Mouse (Mus musculus): ENCODE measurements around the gene Tesmin.

The Tesmin gene

GRCm38 (mm10) chr19:3392384-3392783, 3.7 kb downstream of the Tesmin start:
- no peak for DNase-seq (ENCODE audit: low spot score)

GRCm38 (mm10) chr19:3394216-3394615, 5.6 kb downstream of the Tesmin start:
- DNase-seq (ENCODE audit: low spot score) = no peak

GRCm38 (mm10) chr19:3400057-3400456, 11.4 kb downstream of the Tesmin start:
- no peak for DNase-seq (ENCODE audit: low spot score)

- DNase-seq (ENCODE audit: low spot score) = no peak
These were observed 12.8 kb downstream of the Tesmin start for GRCm38 (mm10) chr19:3401504-3401903.

- no peak for DNase-seq (ENCODE audit: low spot score)
These were observed 13.3 kb downstream of the Tesmin start for GRCm38 (mm10) chr19:3401943-3402342.

- no peak for DNase-seq (ENCODE audit: low spot score)
These were observed 13.7 kb downstream of the Tesmin start for GRCm38 (mm10) chr19:3402390-3402789.

- no peak for DNase-seq (ENCODE audit: low spot score)
These were observed 15.4 kb downstream of the Tesmin start for GRCm38 (mm10) chr19:3404030-3404429.

- no peak for DNase-seq (ENCODE audit: low spot score)
These were observed 17.0 kb downstream of the Tesmin start for GRCm38 (mm10) chr19:3405531-3406281.

- peak; percentile 50 for DNase-seq (ENCODE audit: low spot score)
These were observed 25.6 kb downstream of the Tesmin start, which contains the start of gene Gal for GRCm38 (mm10) chr19:3414268-3414733. TSS of gene Gal (minus strand) at chr19:3414544.

GRCm38 (mm10) chr19:3419251-3419650, 30.6 kb downstream of the Tesmin start:
- no peak for DNase-seq (ENCODE audit: low spot score)

- DNase-seq (ENCODE audit: low spot score) = no peak
These were observed 33.8 kb downstream of the Tesmin start for GRCm38 (mm10) chr19:3422488-3422887.

- no peak for DNase-seq (ENCODE audit: low spot score)
These were observed 34.3 kb downstream of the Tesmin start for GRCm38 (mm10) chr19:3422981-3423380.

GRCm38 (mm10) chr19:3424214-3424613, 35.6 kb downstream of the Tesmin start:
- DNase-seq (ENCODE audit: low spot score) = no peak

- no peak for DNase-seq (ENCODE audit: low spot score)
These were observed 39.6 kb downstream of the Tesmin start for GRCm38 (mm10) chr19:3428057-3428830.

GRCm38 (mm10) chr19:3429156-3429816, 40.6 kb downstream of the Tesmin start:
- DNase-seq (ENCODE audit: low spot score) = no peak

GRCm38 (mm10) chr19:3431066-3431465, 42.4 kb downstream of the Tesmin start:
- DNase-seq (ENCODE audit: low spot score) = no peak

GRCm38 (mm10) chr19:3431969-3432368, 43.3 kb downstream of the Tesmin start:
- no peak for DNase-seq (ENCODE audit: low spot score)

- no peak for DNase-seq (ENCODE audit: low spot score)
These were observed 45.5 kb downstream of the Tesmin start for GRCm38 (mm10) chr19:3434124-3434523.

- DNase-seq (ENCODE audit: low spot score) = no peak
These were observed 46.0 kb downstream of the Tesmin start for GRCm38 (mm10) chr19:3434641-3435040.

- DNase-seq (ENCODE audit: low spot score) = no peak
These were observed 47.2 kb downstream of the Tesmin start for GRCm38 (mm10) chr19:3435824-3436223.

GRCm38 (mm10) chr19:3436840-3437239, 48.2 kb downstream of the Tesmin start:
- peak; percentile 78 for DNase-seq (ENCODE audit: low spot score)

- DNase-seq (ENCODE audit: low spot score) = no peak
These were observed 49.3 kb downstream of the Tesmin start for GRCm38 (mm10) chr19:3437980-3438379.

GRCm38 (mm10) chr19:3440667-3441066, 52.0 kb downstream of the Tesmin start:
- DNase-seq (ENCODE audit: low spot score) = no peak

Data from testis, postnatal 10 days (tissue).